Mouse (Mus musculus): Measurements from ENCODE around the gene Siah2. TPM values are rescaled to one million over a fixed set of nuclear protein-coding genes. Genes with fewer than 3 reads are reported as not detected.

Siah2 gene
- polyA plus RNA-seq, 1 experiment from 2014 or later, result 6.9 TPM

- Histone ChIP-seq H3K4me1 (ENCODE audit: control insufficient read depth, insufficient read depth, low read length) (0 out of 2 replicates have a peak, but pooled peaks cover 2% of the 10 kb centered on the region), H3K36me3 (ENCODE audit: control insufficient read depth, insufficient read depth, low read length) (no peaks in the 10 kb centered on the region), H3K4me3 (ENCODE audit: low read depth, low read length) (no peak overlapping the region), H3K4me2 (ENCODE audit: low read length) (no peak overlapping the region), H3K9ac (ENCODE audit: low read length) (no peak overlapping the region), H3K9me3 (replicated peaks; ENCODE audit: control insufficient read depth, low read length) (no peaks in the 10 kb centered on the region), H3K27me3 (replicated peaks; ENCODE audit: control insufficient read depth, insufficient read depth, low read length) (no peaks in the 10 kb centered on the region), H3K27ac (ENCODE audit: low read depth, low read length) (no peak overlapping the region)
- DNase-seq (ENCODE audit: low spot score) (no peak), ATAC-seq (no peak)
- 86% methylated on average over 2 of the region's 2 CpGs for WGBS
Observed at GRCm38 (mm10) chr3:58631693-58632092, 60.5 kb downstream of the Siah2 start.

GRCm38 (mm10) chr3:58624981-58625380, 67.2 kb downstream of the Siah2 start:
- Histone ChIP-seq H3K4me1 (ENCODE audit: control insufficient read depth, insufficient read depth, low read length) (no peaks in the 10 kb centered on the region), H3K27me3 (replicated peaks; ENCODE audit: control insufficient read depth, insufficient read depth, low read length) (no peaks in the 10 kb centered on the region), H3K36me3 (ENCODE audit: control insufficient read depth, insufficient read depth, low read length) (no peaks in the 10 kb centered on the region), H3K4me3 (ENCODE audit: low read depth, low read length) (no peak overlapping the region), H3K27ac (ENCODE audit: low read depth, low read length) (no peak overlapping the region), H3K4me2 (ENCODE audit: low read length) (no peak overlapping the region), H3K9me3 (replicated peaks; ENCODE audit: control insufficient read depth, low read length) (no peaks in the 10 kb centered on the region), H3K9ac (ENCODE audit: low read length) (no peak overlapping the region)
- ATAC-seq (no peak), DNase-seq (ENCODE audit: low spot score) (no peak)
- 91% methylated on average over 4 of the region's 4 CpGs for WGBS

Other genes starting within 250 kb of the Siah2 start
- gene Eif2a, start 166.6 kb downstream of the Siah2 start, polyA plus RNA-seq (2014; fragmentation: Nextera tagmentation; extraction: Ambion mirVana), result 54.9 and 56.0 TPM in 2 replicates
- 95.1 and 97.4 TPM in 2 replicates for gene Serp1, start 166.5 kb downstream of the Siah2 start, polyA plus RNA-seq (2014; fragmentation: Nextera tagmentation; extraction: Ambion mirVana)
- 25.7 and 30.3 TPM in 2 replicates for gene Selenot, start 115.8 kb downstream of the Siah2 start, polyA plus RNA-seq (2014; fragmentation: Nextera tagmentation; extraction: Ambion mirVana)
- gene Erich6, start 55.2 kb downstream of the Siah2 start, polyA plus RNA-seq (2014; fragmentation: Nextera tagmentation; extraction: Ambion mirVana), result 0.10 and 0.13 TPM in 2 replicates
- 0.13 TPM in 1 of 2 replicates, not detected in the other for gene Mindy4b-ps, start 129.9 kb upstream of the Siah2 start, polyA plus RNA-seq (2014; fragmentation: Nextera tagmentation; extraction: Ambion mirVana)
- gene Clrn1, start 192.9 kb upstream of the Siah2 start, polyA plus RNA-seq (2014; fragmentation: Nextera tagmentation; extraction: Ambion mirVana), result 0.51 and 0.93 TPM in 2 replicates